Mouse (Mus musculus) liver, embryonic 11.5 days (tissue): ENCODE data around the gene 4930402H24Rik. TPM values are rescaled to one million over a fixed set of nuclear protein-coding genes. Genes with fewer than 3 reads are reported as not detected.

Experiments
- ATAC-seq: fragments of 200-750 bp; cut with Nextera tagmentation; replicated peaks from 2 replicates; pipeline ENCODE4 v1.8.0; 2017; ENCODE audit warnings: moderate number of reproducible peaks, mild to moderate bottlenecking, moderate TSS enrichment, moderate library complexity; ENCODE audit not compliant: low FRiP score
- DNase-seq: peaks from one replicate; pipeline ENCODE4 v3.0.0-alpha.2; 2017; ENCODE audit warnings: low spot score
- H3K27ac ChIP-seq: fragments of 300-500 bp; sonication (generic); 2 replicates; pipeline ENCODE4 v1.5.1; 2014; ENCODE audit warnings: mild to moderate bottlenecking, low read depth, low read length, control low read depth
- H3K27me3 ChIP-seq: fragments of 300-500 bp; sonication (generic); replicated peaks from 2 replicates; pipeline ENCODE4 v1.6.1; 2014; ENCODE audit warnings: low read length, mixed read lengths; ENCODE audit not compliant: control insufficient read depth, insufficient read depth
- H3K36me3 ChIP-seq: fragments of 300-500 bp; sonication (generic); 2 replicates; pipeline ENCODE4 v1.6.1; 2014; ENCODE audit warnings: mild to moderate bottlenecking, low read length, moderate library complexity, mixed read lengths; ENCODE audit not compliant: control insufficient read depth, insufficient read depth
- H3K4me1 ChIP-seq: fragments of 300-500 bp; sonication (generic); replicated peaks from 2 replicates; pipeline ENCODE4 v1.6.1; 2014; ENCODE audit warnings: low read length, mixed read lengths; ENCODE audit not compliant: control insufficient read depth, insufficient read depth
- H3K4me2 ChIP-seq: fragments of 300-500 bp; sonication (generic); 2 replicates; pipeline ENCODE4 v1.6.1; 2014; ENCODE audit warnings: mild to moderate bottlenecking, control low read depth, moderate library complexity
- H3K4me3 ChIP-seq: fragments of 300-500 bp; sonication (generic); 2 replicates; pipeline ENCODE4 v1.5.1; 2014; ENCODE audit warnings: low read depth, low read length, control low read depth
- H3K9ac ChIP-seq: fragments of 300-500 bp; sonication (generic); 2 replicates; pipeline ENCODE4 v1.6.1; 2014; ENCODE audit warnings: low read depth, low read length, control low read depth
- H3K9me3 ChIP-seq: fragments of 300-500 bp; sonication (generic); 2 replicates; pipeline ENCODE4 v1.6.1; 2016; ENCODE audit warnings: low read length, inconsistent platforms, mixed read lengths; ENCODE audit not compliant: control insufficient read depth
- WGBS: fragments of 180-500 bp; shearing (Covaris S2); extraction: QIAGEN DNeasy Blood & Tissue Kit; methylation state at CpG from one replicate; pipeline ENCODE4 v1.1.7; 2014; 5-methylcytosine and 5-hydroxymethylcytosine counted together
- polyA plus RNA-seq: library from polyadenylated mRNA; unstranded; fragments of >200 nt; fragmentation: Nextera tagmentation; extraction: Ambion mirVana; gene quantifications from 2 replicates; pipeline ENCODE4 v1.2.1, GENCODE M21; 2014

4930402H24Rik gene
- 15.4 and 20.6 TPM in 2 replicates for polyA plus RNA-seq

DNA sequence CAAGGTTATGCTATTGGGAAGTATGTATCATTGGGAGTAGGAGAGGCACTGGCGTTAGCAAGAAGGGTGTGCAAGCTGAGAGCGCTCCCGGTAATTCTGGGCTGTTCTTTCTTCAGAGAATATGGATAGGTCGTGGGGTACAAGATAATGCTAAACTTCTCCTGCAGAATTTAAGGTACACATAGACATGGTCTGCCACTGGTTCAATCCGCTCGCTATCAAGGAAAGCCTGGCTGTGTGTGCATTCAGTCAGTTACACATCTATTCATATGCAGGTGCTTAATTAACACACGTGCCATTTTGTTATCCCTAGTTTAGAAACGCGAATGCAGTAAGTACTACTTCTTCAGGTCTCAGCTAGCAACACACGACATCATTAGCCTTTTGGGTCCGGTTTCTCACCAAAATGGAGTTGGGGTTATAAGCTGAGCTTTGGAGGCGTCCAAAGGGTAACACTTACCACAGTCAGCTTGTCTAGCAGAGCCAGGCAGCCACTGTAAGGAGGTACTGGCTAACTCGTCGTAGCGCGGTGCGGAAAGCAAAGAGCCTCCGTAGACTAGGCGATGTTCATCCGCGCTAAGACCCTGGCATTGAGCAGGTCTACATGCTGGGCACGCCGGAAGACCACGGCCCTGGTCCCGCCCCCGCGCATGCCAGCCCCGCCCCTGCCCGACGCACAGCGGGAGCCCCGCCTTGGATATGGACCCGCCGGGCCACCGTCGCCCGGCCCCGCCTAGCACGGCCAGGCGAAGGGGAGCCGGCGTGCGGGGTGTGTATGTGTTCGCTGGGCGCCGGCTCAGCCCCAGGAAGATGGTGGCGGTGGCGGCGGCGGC, at the start of gene 4930402H24Rik, which contains the start of gene Atrn:
Gene 4930402H24Rik, minus strand, starts transcription at position 656 of the 833 bp plus-strand sequence.
Gene Atrn, plus strand, starts transcription at position 745 of the 833 bp plus-strand sequence.
- Histone ChIP-seq H3K4me1 (peaks cover 12% of the 10 kb centered on the region), H3K9ac (peak within 1 kb of the TSS; percentile 89), H3K27ac (peak within 1 kb of the TSS; percentile 63; the same call in 1 of the 2 replicates), H3K4me3 (peak within 1 kb of the TSS; percentile 99), H3K9me3 (no peaks in the 10 kb centered on the region), H3K4me2 (peak within 1 kb of the TSS; percentile 93), H3K27me3 (no peaks in the 10 kb centered on the region), H3K36me3 (no peaks in the 10 kb centered on the region)
- ATAC-seq: peak; percentile 99
- DNase-seq: peak; percentile 95
- 5% methylated on average over 49 of the region's 50 CpGs for WGBS

DNA sequence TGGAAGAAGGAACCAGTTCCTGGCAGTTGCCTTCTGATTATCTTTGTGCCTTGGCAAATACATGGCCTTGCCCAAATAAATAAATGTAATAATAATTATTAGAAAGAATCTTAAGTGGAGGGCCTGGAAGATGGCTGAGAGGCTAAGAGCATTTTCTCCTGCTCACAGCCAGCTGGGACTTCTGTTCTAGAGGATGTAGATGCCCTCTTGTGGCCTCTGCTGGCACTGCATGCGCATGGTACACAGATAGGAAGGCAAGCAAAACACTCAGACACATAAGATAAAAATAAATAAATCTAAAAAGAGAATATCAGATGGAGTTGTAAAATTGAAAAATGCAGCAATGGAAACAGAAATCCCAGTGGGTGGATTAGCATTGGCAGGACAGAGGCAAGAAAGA, 44.3 kb upstream of the 4930402H24Rik start:
- ATAC-seq (no peak), DNase-seq (peak; percentile 66)
- no peak overlapping the region for H3K4me3 ChIP-seq
- no peaks in the 10 kb centered on the region for H3K27me3 ChIP-seq
- H3K4me2 ChIP-seq: no peak overlapping the region
- WGBS: 2% methylated on average over 1 of the region's 1 CpGs
- no peak overlapping the region for H3K9ac ChIP-seq
- H3K9me3 ChIP-seq: no peaks in the 10 kb centered on the region
- no peaks in the 10 kb centered on the region for H3K36me3 ChIP-seq
- no peaks in the 10 kb centered on the region for H3K4me1 ChIP-seq
- H3K27ac ChIP-seq: no peak overlapping the region

DNA sequence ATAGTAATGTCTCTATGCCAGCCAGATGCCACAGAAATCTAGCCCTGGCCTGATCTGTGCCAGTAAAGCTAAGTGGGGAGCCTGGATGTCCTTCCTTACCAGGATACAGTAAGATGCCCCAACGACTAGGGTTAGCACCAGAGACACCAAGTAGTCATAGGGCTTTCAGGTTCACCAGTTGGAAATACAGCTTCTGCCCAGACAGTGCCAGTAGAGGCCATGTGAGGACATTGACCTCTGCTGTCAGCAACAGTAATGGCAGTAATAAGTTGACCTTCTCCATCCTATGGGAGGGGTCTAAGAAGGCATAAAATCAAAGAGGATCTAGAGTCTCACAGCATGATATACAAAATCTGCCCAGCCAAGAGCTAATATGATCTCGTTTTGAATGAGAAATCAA, 43.6 kb upstream of the 4930402H24Rik start:
- Histone ChIP-seq H3K36me3 (no peaks in the 10 kb centered on the region), H3K4me2 (no peak overlapping the region), H3K9me3 (no peaks in the 10 kb centered on the region), H3K9ac (no peak overlapping the region), H3K4me1 (no peaks in the 10 kb centered on the region), H3K27ac (no peak overlapping the region), H3K27me3 (no peaks in the 10 kb centered on the region), H3K4me3 (no peak overlapping the region)
- 73% methylated on average over 2 of the region's 2 CpGs for WGBS
- DNase-seq (no peak), ATAC-seq (no peak)

DNA sequence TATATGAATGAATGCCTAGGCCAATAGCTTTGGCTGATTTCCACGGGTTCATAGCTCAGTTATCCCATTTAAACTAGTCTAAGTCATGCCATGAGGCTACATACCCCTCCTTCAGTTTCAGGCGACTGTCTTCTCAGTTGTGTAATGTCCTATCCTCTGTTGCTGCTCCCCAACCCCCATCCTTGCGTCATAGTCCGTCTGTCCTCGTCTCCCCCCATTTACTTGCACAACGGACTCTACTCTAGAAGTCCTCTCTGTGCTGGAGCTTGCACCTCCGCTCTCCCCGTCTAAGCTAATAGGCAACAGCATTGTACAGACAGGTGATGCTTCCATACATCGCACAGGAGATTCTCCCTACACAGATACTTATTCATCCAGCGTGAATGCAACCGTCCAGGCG, 26.7 kb upstream of the 4930402H24Rik start:
- Histone ChIP-seq H3K9ac (no peak overlapping the region), H3K27ac (no peak overlapping the region), H3K4me3 (no peak overlapping the region), H3K4me2 (no peak overlapping the region), H3K4me1 (no peaks in the 10 kb centered on the region), H3K27me3 (no peaks in the 10 kb centered on the region), H3K36me3 (no peaks in the 10 kb centered on the region), H3K9me3 (no peaks in the 10 kb centered on the region)
- 76% methylated on average over 12 of the region's 12 CpGs for WGBS
- DNase-seq (no peak), ATAC-seq (no peak)

DNA sequence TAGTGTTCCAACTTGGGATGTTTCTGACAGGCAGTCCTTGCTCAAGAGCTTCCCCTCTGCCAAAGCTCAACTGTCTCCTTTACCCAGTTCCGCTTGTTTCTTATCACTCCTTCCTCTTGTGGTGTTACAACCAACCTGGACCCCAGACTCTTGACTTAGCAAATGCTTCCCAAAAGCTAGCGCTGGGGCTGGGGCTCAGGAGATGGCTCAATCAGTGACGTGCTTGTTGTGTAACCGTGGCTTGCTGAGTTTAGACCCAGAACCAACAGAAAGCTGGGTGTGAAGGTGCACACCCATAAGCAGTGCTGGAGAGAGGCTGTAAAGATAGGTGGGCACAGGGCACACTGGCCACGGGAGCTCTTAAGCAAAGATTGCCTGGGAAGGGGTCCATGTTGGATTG, 23.8 kb upstream of the 4930402H24Rik start:
- Histone ChIP-seq H3K4me1 (no peaks in the 10 kb centered on the region), H3K27me3 (no peaks in the 10 kb centered on the region), H3K36me3 (no peaks in the 10 kb centered on the region), H3K4me2 (no peak overlapping the region), H3K4me3 (no peak overlapping the region), H3K9me3 (no peaks in the 10 kb centered on the region), H3K9ac (no peak overlapping the region), H3K27ac (no peak overlapping the region)
- DNase-seq: no peak
- ATAC-seq: no peak
- 50% methylated on average over 5 of the region's 5 CpGs for WGBS

DNA sequence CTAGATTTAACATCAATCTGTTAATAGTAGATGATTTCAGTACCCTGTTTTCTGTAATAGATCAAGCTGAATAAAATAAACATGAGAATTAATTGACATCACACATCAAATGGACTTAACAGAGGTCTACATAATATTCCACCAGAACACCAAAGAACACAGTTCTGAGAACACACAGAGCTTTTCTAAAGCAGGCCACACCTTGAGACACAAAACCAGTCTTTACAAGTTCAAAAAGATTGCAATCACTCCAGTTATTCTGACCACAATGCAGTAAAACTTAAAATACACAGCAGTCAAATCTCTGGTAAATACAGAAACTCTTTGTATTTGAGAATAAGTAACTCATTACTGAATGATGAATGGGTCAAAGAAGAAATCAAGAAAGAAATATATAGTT, 22.3 kb upstream of the 4930402H24Rik start:
- Histone ChIP-seq H3K9me3 (no peaks in the 10 kb centered on the region), H3K4me2 (no peak overlapping the region), H3K9ac (no peak overlapping the region), H3K27me3 (no peaks in the 10 kb centered on the region), H3K36me3 (no peaks in the 10 kb centered on the region), H3K4me3 (no peak overlapping the region), H3K27ac (no peak overlapping the region), H3K4me1 (no peaks in the 10 kb centered on the region)
- ATAC-seq (no peak), DNase-seq (no peak)

DNA sequence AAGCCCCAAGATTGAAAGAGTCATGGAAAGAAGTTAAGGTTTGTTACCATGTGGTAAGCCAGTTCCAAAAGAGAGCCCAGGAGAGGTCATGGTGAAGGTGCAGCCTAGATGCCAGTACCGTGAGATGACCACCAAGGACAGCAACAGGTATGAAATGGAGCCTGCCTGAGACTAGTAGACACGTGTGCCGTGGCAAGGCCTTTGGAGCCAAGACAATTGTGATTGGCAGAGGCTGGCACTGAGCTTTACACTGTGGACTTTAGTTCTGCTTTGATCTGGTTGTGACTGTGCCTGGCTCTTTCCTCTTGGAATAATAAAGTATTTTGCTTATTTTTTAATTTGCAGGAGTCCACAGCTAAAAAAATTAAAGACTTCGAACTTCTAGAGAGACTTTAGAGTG, 21.8 kb upstream of the 4930402H24Rik start:
- ATAC-seq (no peak), DNase-seq (no peak)
- no peak overlapping the region for H3K9ac ChIP-seq
- H3K9me3 ChIP-seq: no peaks in the 10 kb centered on the region
- H3K4me3 ChIP-seq: no peak overlapping the region
- H3K27ac ChIP-seq: no peak overlapping the region
- H3K27me3 ChIP-seq: no peaks in the 10 kb centered on the region
- WGBS: 92% methylated on average over 4 of the region's 4 CpGs
- H3K36me3 ChIP-seq: no peaks in the 10 kb centered on the region
- H3K4me1 ChIP-seq: no peaks in the 10 kb centered on the region
- H3K4me2 ChIP-seq: no peak overlapping the region

DNA sequence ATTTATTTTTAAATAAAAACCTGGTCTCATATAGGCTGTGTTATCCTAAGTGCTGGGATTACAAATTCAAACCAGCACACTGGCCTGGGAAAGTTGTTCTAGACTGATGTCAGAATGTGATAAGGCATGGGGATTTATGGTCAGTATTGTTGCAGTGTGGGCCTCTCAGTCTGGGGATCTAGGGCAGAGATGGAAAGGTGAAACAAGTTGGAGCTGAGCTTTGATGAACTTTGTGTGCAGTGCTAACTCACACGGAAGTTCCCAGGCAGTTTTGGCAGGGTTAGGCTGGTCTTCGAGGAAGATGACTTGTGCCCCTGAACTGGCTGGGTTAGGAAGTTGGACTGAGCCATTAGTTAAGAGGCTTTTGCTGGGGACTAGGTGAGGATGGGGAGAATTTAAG, 18.7 kb upstream of the 4930402H24Rik start:
- Histone ChIP-seq H3K27me3 (no peaks in the 10 kb centered on the region), H3K4me2 (no peak overlapping the region), H3K4me1 (no peaks in the 10 kb centered on the region), H3K36me3 (no peaks in the 10 kb centered on the region), H3K9ac (no peak overlapping the region), H3K27ac (no peak overlapping the region), H3K4me3 (no peak overlapping the region), H3K9me3 (no peaks in the 10 kb centered on the region)
- DNase-seq (no peak), ATAC-seq (no peak)
- 69% methylated on average over 2 of the region's 2 CpGs for WGBS

DNA sequence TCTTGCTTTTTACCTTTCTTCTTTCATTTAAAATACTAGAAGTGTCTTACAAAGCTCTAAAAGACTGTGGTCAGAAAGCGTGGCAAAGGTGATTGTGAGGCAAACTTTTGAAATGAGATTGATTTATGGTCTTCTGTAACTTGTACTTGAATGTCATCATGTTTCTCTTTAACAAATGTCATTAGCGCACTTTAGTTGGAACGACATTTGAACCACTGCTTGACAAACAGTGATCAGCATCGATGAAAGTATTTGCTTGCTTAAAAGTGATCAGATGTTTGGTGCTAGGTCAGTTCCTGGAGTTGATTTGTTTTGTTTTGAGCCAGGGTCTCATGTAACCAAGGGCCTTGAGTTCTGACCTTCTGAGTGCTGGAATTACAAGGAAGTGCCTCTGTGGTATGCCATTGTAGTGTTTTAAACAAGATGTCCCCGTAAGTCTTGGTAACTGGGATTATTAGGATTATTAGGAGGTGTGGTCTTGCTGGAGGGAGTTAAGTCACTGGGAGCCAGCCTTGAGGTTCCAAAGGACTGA, 12.9 kb upstream of the 4930402H24Rik start:
- Histone ChIP-seq H3K4me3 (no peak overlapping the region), H3K36me3 (no peaks in the 10 kb centered on the region), H3K9ac (no peak overlapping the region), H3K4me1 (no peaks in the 10 kb centered on the region), H3K27me3 (no peaks in the 10 kb centered on the region), H3K4me2 (no peak overlapping the region), H3K27ac (no peak overlapping the region), H3K9me3 (no peaks in the 10 kb centered on the region)
- ATAC-seq (no peak), DNase-seq (no peak)
- 79% methylated on average over 5 of the region's 5 CpGs for WGBS
